In the genomic region with DNA sequence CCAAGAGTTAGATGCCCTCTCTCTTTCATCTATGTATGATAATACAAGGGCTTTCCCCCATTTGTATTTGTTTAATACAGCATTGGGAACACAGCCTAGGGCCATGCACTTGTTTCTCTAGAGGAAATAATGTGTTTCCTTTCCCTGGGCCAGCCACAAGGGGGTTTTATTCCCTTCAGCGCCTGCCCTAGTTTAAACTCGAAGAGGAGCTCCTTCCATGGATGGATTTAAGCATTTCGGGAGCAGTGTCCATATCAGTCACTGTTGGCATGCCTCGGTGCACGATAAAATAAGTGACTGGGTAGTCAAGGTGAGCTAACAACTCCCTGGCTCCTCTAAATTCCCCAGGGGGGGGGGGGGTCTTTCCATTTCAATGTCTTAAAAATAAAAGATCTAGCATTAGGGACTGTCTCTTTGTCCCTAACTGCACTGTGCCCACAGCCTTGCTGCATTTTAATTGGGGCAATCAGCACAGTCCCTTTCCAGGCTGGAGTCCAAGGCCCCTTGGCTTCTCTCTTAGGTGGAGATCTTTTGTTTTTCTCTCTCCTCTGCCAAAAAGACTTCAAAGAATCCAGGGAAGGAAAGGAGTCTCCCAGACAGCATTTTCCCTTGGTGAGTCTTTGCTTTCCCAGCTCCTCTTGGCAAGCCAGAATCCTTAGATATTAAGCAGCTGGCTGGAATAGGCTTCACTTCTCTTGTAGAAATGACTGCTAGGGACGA, we compare ENCODE assay signal across 12 mouse cellular contexts. TPM values are rescaled to one million over a fixed set of nuclear protein-coding genes. Genes with fewer than 3 reads are reported as not detected.
DNase-seq lines count a peak whose midpoint lies in the region; ATAC-seq and TF ChIP-seq lines count a peak whose summit lies in the region.
"Had no signal": no experiment of that assay in that cellular context is flagged by ENCODE, and none has a peak within 500 bp of the region (broad histone marks: within the 10 kb centered on the region; RNA-seq: fewer than 3 reads in every experiment).

No protein-coding gene starts in this region.

- no peak overlapping the region for H3K9ac ChIP-seq in heart, embryonic 16.5 days (ENCODE audit: low read length)
- H3K9ac ChIP-seq in midbrain, embryonic 12.5 days (replicated peaks) = no peak overlapping the region
- no peak overlapping the region for H3K9ac ChIP-seq in midbrain, embryonic 11.5 days (ENCODE audit: low read length)
- H3K9ac ChIP-seq in forebrain, postnatal 0 days = no peak overlapping the region
- no peak overlapping the region for H3K9ac ChIP-seq in midbrain, embryonic 16.5 days (ENCODE audit: low read depth, low read length)
- H3K9ac ChIP-seq: embryonic facial prominence, embryonic 12.5 days had no signal

- H3K4me2 ChIP-seq in heart, embryonic 16.5 days (ENCODE audit: low read depth, low read length) = no peak overlapping the region
- H3K4me2 ChIP-seq in midbrain, embryonic 12.5 days (replicated peaks) = no peak overlapping the region
- no peak overlapping the region for H3K4me2 ChIP-seq in midbrain, embryonic 11.5 days
- H3K4me2 ChIP-seq in forebrain, postnatal 0 days (ENCODE audit: low read depth) = no peak overlapping the region
- no peak overlapping the region for H3K4me2 ChIP-seq in midbrain, embryonic 16.5 days (ENCODE audit: low read length)
- H3K4me2 ChIP-seq: embryonic facial prominence, embryonic 12.5 days had no signal

- H3K4me1 ChIP-seq in heart, embryonic 16.5 days (ENCODE audit: control insufficient read depth, insufficient read depth, low read length) = peaks cover 12% of the 10 kb centered on the region
- H3K4me1 ChIP-seq in midbrain, embryonic 12.5 days = no peaks in the 10 kb centered on the region
- H3K4me1 ChIP-seq in midbrain, embryonic 11.5 days (ENCODE audit: control insufficient read depth, insufficient read depth, low read length) = no peaks in the 10 kb centered on the region
- no peaks in the 10 kb centered on the region for H3K4me1 ChIP-seq in forebrain, postnatal 0 days (ENCODE audit: insufficient read depth)
- no peaks in the 10 kb centered on the region for H3K4me1 ChIP-seq in midbrain, embryonic 16.5 days (ENCODE audit: control insufficient read depth, insufficient read depth, low read length)

- DNase-seq in heart, postnatal 36 days = no peak
- no peak for DNase-seq in midbrain, embryonic 11.5 days (ENCODE audit: low spot score, missing footprints)
- DNase-seq in forebrain, postnatal 0 days = peak; percentile 65
- no peak for DNase-seq in adrenal gland, adult 2 months
- no peak for DNase-seq in yolk sac, embryonic 10.5 days (ENCODE audit: low spot score)
- DNase-seq: kidney, adult 11 months; lung, postnatal 10 days; thymus, postnatal 4 days had no signal

- WGBS in heart, embryonic 16.5 days = 64% methylated on average over 6 of the region's 6 CpGs
- WGBS in midbrain, embryonic 12.5 days = 70% methylated on average over 6 of the region's 6 CpGs
- WGBS in midbrain, embryonic 11.5 days = 78% methylated on average over 6 of the region's 6 CpGs
- 24% methylated on average over 6 of the region's 6 CpGs for WGBS in forebrain, postnatal 0 days
- 62% methylated on average over 6 of the region's 6 CpGs for WGBS in midbrain, embryonic 16.5 days

- 0 out of 2 replicates have a peak, but pooled peaks have one; percentile 11 for ATAC-seq in heart, embryonic 16.5 days (replicated peaks; ENCODE audit: extremely low read depth, insufficient read depth, low FRiP score)
- peak; percentile 44; the same call in 1 of the 2 replicates for ATAC-seq in midbrain, embryonic 12.5 days (ENCODE audit: low FRiP score, low read depth)
- no peak for ATAC-seq in midbrain, embryonic 11.5 days (ENCODE audit: low FRiP score)
- peak; percentile 92 for ATAC-seq in forebrain, postnatal 0 days
- ATAC-seq in midbrain, embryonic 16.5 days = peak; percentile 84

- TF ChIP-seq CTCF in forebrain, postnatal 0 days (IDR thresholded peaks at IDR 0.05; ENCODE audit: low read depth) = peak; percentile 34; the same call in 1 of the 2 replicates

- no peaks in the 10 kb centered on the region for H3K36me3 ChIP-seq in heart, embryonic 16.5 days (ENCODE audit: control insufficient read depth, insufficient read depth)
- no peaks in the 10 kb centered on the region for H3K36me3 ChIP-seq in midbrain, embryonic 12.5 days
- no peaks in the 10 kb centered on the region for H3K36me3 ChIP-seq in midbrain, embryonic 11.5 days (ENCODE audit: control insufficient read depth, insufficient read depth, low read length)
- no peaks in the 10 kb centered on the region for H3K36me3 ChIP-seq in forebrain, postnatal 0 days (ENCODE audit: insufficient read depth)
- H3K36me3 ChIP-seq in midbrain, embryonic 16.5 days (ENCODE audit: control insufficient read depth, insufficient read depth, low read length) = no peaks in the 10 kb centered on the region
- H3K36me3 ChIP-seq: embryonic facial prominence, embryonic 12.5 days had no signal

- H3K9me3 ChIP-seq in heart, embryonic 16.5 days (replicated peaks; ENCODE audit: control insufficient read depth, low read length) = no peaks in the 10 kb centered on the region
- no peaks in the 10 kb centered on the region for H3K9me3 ChIP-seq in midbrain, embryonic 12.5 days
- no peaks in the 10 kb centered on the region for H3K9me3 ChIP-seq in midbrain, embryonic 11.5 days (ENCODE audit: control insufficient read depth, low read length)
- H3K9me3 ChIP-seq in forebrain, postnatal 0 days (ENCODE audit: low read length) = no peaks in the 10 kb centered on the region
- H3K9me3 ChIP-seq in midbrain, embryonic 16.5 days (replicated peaks; ENCODE audit: control insufficient read depth, low read length, poor library complexity, severe bottlenecking) = no peaks in the 10 kb centered on the region
- H3K9me3 ChIP-seq: embryonic facial prominence, embryonic 12.5 days had no signal

- H3K27me3 ChIP-seq in heart, embryonic 16.5 days (ENCODE audit: control insufficient read depth, insufficient read depth, low read length) = no peaks in the 10 kb centered on the region
- no peaks in the 10 kb centered on the region for H3K27me3 ChIP-seq in midbrain, embryonic 12.5 days
- no peaks in the 10 kb centered on the region for H3K27me3 ChIP-seq in midbrain, embryonic 11.5 days (ENCODE audit: control insufficient read depth, insufficient read depth, low read length)
- no peaks in the 10 kb centered on the region for H3K27me3 ChIP-seq in forebrain, postnatal 0 days (ENCODE audit: insufficient read depth, low read length)
- no peaks in the 10 kb centered on the region for H3K27me3 ChIP-seq in midbrain, embryonic 16.5 days (ENCODE audit: control insufficient read depth, insufficient read depth, low read depth, low read length)
- H3K27me3 ChIP-seq: embryonic facial prominence, embryonic 12.5 days had no signal

- intact Hi-C loops in heart, postnatal 36 days (cut with DNase I) = loop anchor here (5.0 kb wide), 1 partner anchor 54 kb away; a partner anchor contains a TSS

- no peak overlapping the region for H3K4me3 ChIP-seq in heart, embryonic 16.5 days (ENCODE audit: low read length)
- no peak overlapping the region for H3K4me3 ChIP-seq in midbrain, embryonic 12.5 days
- no peak overlapping the region for H3K4me3 ChIP-seq in midbrain, embryonic 11.5 days (ENCODE audit: low read depth, low read length)
- no peak overlapping the region for H3K4me3 ChIP-seq in forebrain, postnatal 0 days (ENCODE audit: low read depth, low read length)
- no peak overlapping the region for H3K4me3 ChIP-seq in midbrain, embryonic 16.5 days (ENCODE audit: low read depth, low read length)
- H3K4me3 ChIP-seq: embryonic facial prominence, embryonic 12.5 days had no signal

- H3K27ac ChIP-seq in heart, embryonic 16.5 days (ENCODE audit: low read length) = no peak overlapping the region
- no peak overlapping the region for H3K27ac ChIP-seq in midbrain, embryonic 12.5 days (replicated peaks)
- H3K27ac ChIP-seq in midbrain, embryonic 11.5 days (ENCODE audit: low read depth, low read length) = no peak overlapping the region
- H3K27ac ChIP-seq in forebrain, postnatal 0 days (ENCODE audit: low read depth, low read length) = peak overlapping the region; percentile 57
- peak overlapping the region; percentile 54; the same call in 1 of the 2 replicates for H3K27ac ChIP-seq in midbrain, embryonic 16.5 days (ENCODE audit: low read length)
- H3K27ac ChIP-seq: embryonic facial prominence, embryonic 12.5 days had no signal

RNA-seq across cellular contexts. Expression of a gene that starts 55.3 kb away (rescaled TPM):
- polyA plus RNA-seq in heart, embryonic 16.5 days (2015; fragmentation: Nextera tagmentation; extraction: Ambion mirVana) = 2.9 and 3.7 TPM in 2 replicates
- 1 to 10 TPM; 3.7 to 3.8 TPM for total RNA-seq in heart, postnatal 36 days (2021)
- 6.0 and 8.0 TPM in 2 replicates for polyA plus RNA-seq in midbrain, embryonic 12.5 days (2016; fragmentation: Nextera tagmentation; extraction: Ambion mirVana)
- polyA plus RNA-seq in midbrain, embryonic 11.5 days (2014; fragmentation: Nextera tagmentation; extraction: Ambion mirVana) = 7.2 and 8.4 TPM in 2 replicates
- 7.1 and 8.8 TPM in 2 replicates for total RNA-seq in forebrain, postnatal 0 days (2014; rRNA removed)
- polyA plus RNA-seq in forebrain, postnatal 0 days (2015; fragmentation: Nextera tagmentation; extraction: Ambion mirVana) = 3.6 and 7.7 TPM in 2 replicates
- 5.2 and 5.6 TPM in 2 replicates for polyA plus RNA-seq in midbrain, embryonic 16.5 days (2015; fragmentation: Nextera tagmentation; extraction: Ambion mirVana)
- 1 to 10 TPM; 4.6 to 9.7 TPM for total RNA-seq in adrenal gland, adult 2 months (2021)
- 2.0 and 4.4 TPM in 2 replicates for polyA plus RNA-seq in adrenal gland, adult 2 months (2012; rRNA removed)

Comparison
In these comparisons a context has a peak if more than half of its experiments do, and no peak if none do; other contexts are left out.
1. H3K27ac ChIP-seq: peak in forebrain, postnatal 0 days (single experiment) and midbrain, embryonic 16.5 days (single experiment); none in heart, embryonic 16.5 days (single experiment), midbrain, embryonic 12.5 days (single experiment) and midbrain, embryonic 11.5 days (single experiment).